Mouse (Mus musculus) forebrain, postnatal 0 days (tissue): Measurements from ENCODE around the gene 3100002H09Rik. TPM values are rescaled to one million over a fixed set of nuclear protein-coding genes. Genes with fewer than 3 reads are reported as not detected.

Experiments used
- ATAC-seq: fragments of 200-750 bp; cut with Nextera tagmentation; 2 replicates; pipeline ENCODE4 v1.8.0; 2017; ENCODE audit warnings: mild to moderate bottlenecking, moderate library complexity
- DNase-seq: peaks from one replicate; pipeline ENCODE4 v3.0.0-alpha.2; 2015
- H3K27ac ChIP-seq: fragments of 300-500 bp; sonication (generic); 2 replicates; pipeline ENCODE4 v1.5.1; 2014; ENCODE audit warnings: low read depth, mild to moderate bottlenecking, antibody characterized with exemption, low read length, moderate library complexity, mixed read lengths
- H3K27me3 ChIP-seq: fragments of 300-500 bp; sonication (generic); 2 replicates; pipeline ENCODE4 v1.6.1; 2014; ENCODE audit warnings: mild to moderate bottlenecking, low read length, mixed read lengths; ENCODE audit not compliant: insufficient read depth
- H3K36me3 ChIP-seq: fragments of 300-500 bp; sonication (generic); 2 replicates; pipeline ENCODE4 v1.6.1; 2014; ENCODE audit warnings: mild to moderate bottlenecking, moderate library complexity; ENCODE audit not compliant: insufficient read depth
- H3K4me1 ChIP-seq: fragments of 300-500 bp; sonication (generic); 2 replicates; pipeline ENCODE4 v1.6.1; 2014; ENCODE audit warnings: antibody characterized with exemption; ENCODE audit not compliant: insufficient read depth
- H3K4me2 ChIP-seq: fragments of 300-500 bp; sonication (generic); 2 replicates; pipeline ENCODE4 v1.6.1; 2014; ENCODE audit warnings: low read depth, mild to moderate bottlenecking, moderate library complexity
- H3K4me3 ChIP-seq: fragments of 300-500 bp; sonication (generic); 2 replicates; pipeline ENCODE4 v1.5.1; 2014; ENCODE audit warnings: low read depth, low read length, mixed read lengths
- H3K9ac ChIP-seq: fragments of 300-500 bp; sonication (generic); 2 replicates; pipeline ENCODE4 v1.6.1; 2014; ENCODE audit warnings: mild to moderate bottlenecking
- H3K9me3 ChIP-seq: fragments of 300-500 bp; sonication (generic); 2 replicates; pipeline ENCODE4 v1.6.1; 2016; ENCODE audit warnings: low read length
- CTCF ChIP-seq: sonication (generic); IDR thresholded peaks from 2 replicates; pipeline ENCODE4 v1.5.1; 2016; ENCODE audit warnings: antibody characterized with exemption, control low read depth, low read depth
- WGBS: fragments of 180-500 bp; shearing (Covaris S2); extraction: QIAGEN DNeasy Blood & Tissue Kit; methylation state at CpG from one replicate; pipeline ENCODE4 v1.1.7; 2014; 5-methylcytosine and 5-hydroxymethylcytosine counted together
- polyA plus RNA-seq: library from polyadenylated mRNA; unstranded; fragments of >200 nt; fragmentation: Nextera tagmentation; extraction: Ambion mirVana; gene quantifications from 2 replicates; pipeline ENCODE4 v1.2.1, GENCODE M21; 2015
- total RNA-seq: library from RNA; depleted of rRNA; stranded (reverse); fragments of >200 nt; gene quantifications from 2 replicates; pipeline ENCODE4 v1.2.3, GENCODE M21; 2014

3100002H09Rik gene
- total and polyA plus RNA-seq, 2 experiments from 2014 or later: 0.18 TPM; not detected in 1

GRCm38 (mm10) chr4:124615986-124616385 is 5.4 kb upstream of the 3100002H09Rik start:
- Histone ChIP-seq H3K27ac (no peak overlapping the region), H3K36me3 (no peaks in the 10 kb centered on the region)
- no peak for DNase-seq

DNA sequence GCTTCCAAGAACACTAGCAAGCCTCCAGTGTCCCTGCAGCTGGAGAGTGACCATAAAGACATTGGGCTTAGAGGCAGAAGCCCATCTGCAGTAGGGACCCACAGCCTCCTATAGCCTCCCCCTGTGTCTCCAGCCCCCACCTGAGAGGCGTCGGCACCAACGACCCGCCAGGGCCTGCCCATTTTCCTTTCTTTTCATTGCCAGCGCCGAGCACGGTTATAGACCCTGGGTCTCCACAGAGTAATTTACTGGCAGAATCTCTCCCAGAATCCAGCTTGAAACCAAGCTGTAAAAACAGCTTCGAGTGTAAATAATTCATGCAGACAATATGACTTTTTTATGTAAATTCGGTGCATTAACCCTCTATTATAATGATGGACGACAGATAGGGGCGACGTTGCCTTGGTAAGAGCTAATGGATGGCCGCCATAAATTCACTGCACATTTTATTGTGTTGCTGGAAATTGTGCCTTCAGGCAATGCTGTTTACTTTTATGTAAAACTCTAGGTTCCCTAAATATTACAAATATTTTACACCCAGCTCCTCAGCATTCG is 4.9 kb upstream of the 3100002H09Rik start:
- H3K36me3 ChIP-seq: no peaks in the 10 kb centered on the region
- H3K27ac ChIP-seq: no peak overlapping the region
- H3K4me1 ChIP-seq: no peaks in the 10 kb centered on the region
- no peak overlapping the region for H3K4me3 ChIP-seq
- H3K27me3 ChIP-seq: no peaks in the 10 kb centered on the region
- DNase-seq (no peak), ATAC-seq (no peak)
- no peak overlapping the region for H3K4me2 ChIP-seq
- no peaks in the 10 kb centered on the region for H3K9me3 ChIP-seq
- no peak overlapping the region for H3K9ac ChIP-seq
- TF ChIP-seq CTCF: no peak
- 27% methylated on average over 14 of the region's 14 CpGs for WGBS

More at GRCm38 (mm10) chr4:124615986-124616385, 5.4 kb upstream of the 3100002H09Rik start:
- H3K27me3 ChIP-seq: no peaks in the 10 kb centered on the region
- TF ChIP-seq CTCF: no peak
- no peak overlapping the region for H3K4me3 ChIP-seq
- no peak overlapping the region for H3K4me2 ChIP-seq
- no peaks in the 10 kb centered on the region for H3K9me3 ChIP-seq
- H3K4me1 ChIP-seq: no peaks in the 10 kb centered on the region
- WGBS: 33% methylated on average over 9 of the region's 9 CpGs
- no peak overlapping the region for H3K9ac ChIP-seq
- ATAC-seq: no peak

DNA sequence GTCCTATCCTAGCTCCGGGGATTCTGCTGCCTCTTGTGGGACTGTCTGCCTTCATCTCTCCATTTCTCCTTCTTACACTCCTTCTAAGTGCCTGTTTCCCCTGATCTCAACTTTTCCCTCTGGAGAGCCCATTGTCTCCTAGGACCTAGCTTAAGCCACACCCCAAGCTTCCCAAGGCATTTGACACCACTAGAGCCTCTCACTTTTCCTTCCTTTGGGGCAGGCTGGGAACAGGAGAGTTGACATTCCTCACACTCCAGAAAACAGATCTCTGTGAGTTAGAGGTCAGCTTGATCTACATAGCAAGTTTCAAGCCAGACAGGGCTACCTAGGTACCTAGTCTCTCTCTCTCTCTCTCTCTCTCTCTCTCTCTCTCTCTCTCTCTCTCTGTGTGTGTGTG is 3.6 kb upstream of the 3100002H09Rik start:
- DNase-seq (no peak), ATAC-seq (no peak)
- H3K9ac ChIP-seq: no peak overlapping the region
- no peak overlapping the region for H3K4me2 ChIP-seq
- WGBS: 9% methylated on average over 1 of the region's 1 CpGs
- no peaks in the 10 kb centered on the region for H3K9me3 ChIP-seq
- H3K27me3 ChIP-seq: no peaks in the 10 kb centered on the region
- no peak for TF ChIP-seq CTCF
- H3K36me3 ChIP-seq: no peaks in the 10 kb centered on the region
- no peaks in the 10 kb centered on the region for H3K4me1 ChIP-seq
- no peak overlapping the region for H3K27ac ChIP-seq
- H3K4me3 ChIP-seq: no peak overlapping the region

DNA sequence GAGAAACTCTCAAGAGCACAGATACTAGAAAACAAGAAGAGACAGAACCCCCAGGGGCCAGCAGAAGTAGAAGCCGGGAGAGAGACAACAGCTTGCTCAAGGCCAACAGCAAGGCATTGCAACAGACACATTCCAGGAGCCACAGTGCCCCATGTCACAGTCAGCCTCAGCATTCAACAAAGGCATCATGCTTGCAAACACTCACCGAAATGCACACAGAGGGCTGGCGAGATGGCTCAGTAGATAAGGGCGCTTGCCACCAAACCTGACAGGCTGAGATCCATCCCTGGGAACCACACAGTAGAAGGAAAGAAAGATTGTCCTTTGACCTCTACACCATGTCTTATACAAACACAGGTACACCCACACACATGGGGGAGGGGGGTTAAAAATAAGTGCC is 1.2 kb upstream of the 3100002H09Rik start:
- 84% methylated on average over 4 of the region's 4 CpGs for WGBS
- no peaks in the 10 kb centered on the region for H3K36me3 ChIP-seq
- no peak for DNase-seq
- no peak for TF ChIP-seq CTCF
- no peaks in the 10 kb centered on the region for H3K27me3 ChIP-seq
- no peak overlapping the region for H3K4me2 ChIP-seq
- no peaks in the 10 kb centered on the region for H3K9me3 ChIP-seq
- H3K9ac ChIP-seq: no peak overlapping the region
- no peaks in the 10 kb centered on the region for H3K4me1 ChIP-seq
- no peak overlapping the region for H3K4me3 ChIP-seq
- ATAC-seq: no peak
- H3K27ac ChIP-seq: no peak overlapping the region

DNA sequence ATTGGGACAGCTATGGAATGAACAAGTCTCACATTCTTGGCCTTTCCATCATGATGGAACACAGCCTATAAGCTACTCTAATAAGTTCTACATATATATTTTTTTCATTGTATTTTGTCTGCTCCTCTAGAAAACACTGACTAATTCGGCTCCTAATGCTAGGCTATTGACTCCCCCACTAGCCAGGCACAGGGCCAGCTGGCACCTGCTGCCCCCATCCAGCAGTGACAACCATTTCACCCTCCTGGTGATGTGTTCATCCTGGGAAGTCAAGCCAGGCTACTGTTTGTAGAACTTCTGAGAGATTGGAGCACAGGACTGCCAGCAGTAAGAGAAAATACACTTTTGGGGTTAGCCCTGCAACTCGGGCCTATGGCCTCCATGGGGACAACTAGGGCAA is 537 bp downstream of the 3100002H09Rik start:
- Histone ChIP-seq H3K9me3 (no peaks in the 10 kb centered on the region), H3K36me3 (no peaks in the 10 kb centered on the region), H3K27me3 (no peaks in the 10 kb centered on the region), H3K4me2 (no peak overlapping the region), H3K4me1 (no peaks in the 10 kb centered on the region), H3K27ac (no peak overlapping the region), H3K9ac (no peak overlapping the region), H3K4me3 (no peak overlapping the region)
- no peak for ATAC-seq
- no peak for TF ChIP-seq CTCF
- DNase-seq: no peak
- 47% methylated on average over 2 of the region's 2 CpGs for WGBS

DNA sequence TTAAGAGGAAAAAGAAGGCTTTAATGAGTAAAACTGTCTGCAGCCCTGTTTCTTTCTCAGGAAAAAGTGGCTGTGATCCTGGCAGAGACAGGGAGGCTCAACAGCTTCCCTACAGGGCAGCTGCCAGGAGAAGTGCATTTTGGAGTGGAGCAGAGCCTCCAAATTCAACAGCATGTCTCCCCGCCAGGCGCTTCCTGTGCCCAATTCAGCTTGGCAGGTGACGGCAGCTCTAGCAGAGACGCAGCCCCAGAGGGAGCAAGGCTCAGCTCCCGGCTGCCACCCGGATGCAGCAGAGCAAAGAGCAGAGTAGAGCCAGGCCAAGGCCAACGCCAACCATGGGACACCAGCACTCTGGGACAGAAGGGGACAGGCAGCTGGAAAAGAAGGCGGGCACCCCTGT is 3.4 kb downstream of the 3100002H09Rik start:
- WGBS: 35% methylated on average over 8 of the region's 8 CpGs
- H3K4me3 ChIP-seq: no peak overlapping the region
- no peaks in the 10 kb centered on the region for H3K36me3 ChIP-seq
- H3K4me1 ChIP-seq: no peaks in the 10 kb centered on the region
- peak overlapping the region; percentile 66 for H3K27ac ChIP-seq
- ATAC-seq: peak; percentile 91
- H3K4me2 ChIP-seq: no peak overlapping the region
- H3K27me3 ChIP-seq: no peaks in the 10 kb centered on the region
- peak; percentile 88 for DNase-seq
- no peak overlapping the region for H3K9ac ChIP-seq
- H3K9me3 ChIP-seq: no peaks in the 10 kb centered on the region
- TF ChIP-seq CTCF: peak; percentile 40

DNA sequence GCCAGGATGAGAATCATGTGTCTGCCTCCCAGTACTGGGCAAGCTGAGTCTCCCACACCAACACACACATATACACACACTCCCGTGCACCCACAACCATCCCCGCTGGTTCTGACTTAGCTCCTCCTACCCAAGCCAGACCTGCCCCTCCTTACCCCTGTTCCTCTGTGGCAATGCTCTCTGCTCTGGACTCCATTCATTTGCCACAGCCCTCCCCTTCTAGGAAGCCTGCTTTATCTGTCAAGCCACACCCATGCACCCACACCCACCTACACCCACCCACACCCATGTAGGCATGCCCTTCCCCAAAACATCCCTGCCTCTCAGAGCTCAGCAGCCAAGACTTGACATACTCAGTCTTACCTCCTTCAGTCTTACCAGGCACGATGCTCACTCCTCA is 4.4 kb downstream of the 3100002H09Rik start:
- H3K27me3 ChIP-seq: no peaks in the 10 kb centered on the region
- no peak for TF ChIP-seq CTCF
- peak overlapping the region; percentile 67 for H3K27ac ChIP-seq
- H3K4me1 ChIP-seq: no peaks in the 10 kb centered on the region
- H3K9ac ChIP-seq: no peak overlapping the region
- H3K4me3 ChIP-seq: no peak overlapping the region
- no peaks in the 10 kb centered on the region for H3K9me3 ChIP-seq
- 72% methylated on average over 3 of the region's 3 CpGs for WGBS
- ATAC-seq: no peak
- no peaks in the 10 kb centered on the region for H3K36me3 ChIP-seq
- no peak overlapping the region for H3K4me2 ChIP-seq
- no peak for DNase-seq
